8 mouse cellular contexts compared by ENCODE assay signal in the genomic region with DNA sequence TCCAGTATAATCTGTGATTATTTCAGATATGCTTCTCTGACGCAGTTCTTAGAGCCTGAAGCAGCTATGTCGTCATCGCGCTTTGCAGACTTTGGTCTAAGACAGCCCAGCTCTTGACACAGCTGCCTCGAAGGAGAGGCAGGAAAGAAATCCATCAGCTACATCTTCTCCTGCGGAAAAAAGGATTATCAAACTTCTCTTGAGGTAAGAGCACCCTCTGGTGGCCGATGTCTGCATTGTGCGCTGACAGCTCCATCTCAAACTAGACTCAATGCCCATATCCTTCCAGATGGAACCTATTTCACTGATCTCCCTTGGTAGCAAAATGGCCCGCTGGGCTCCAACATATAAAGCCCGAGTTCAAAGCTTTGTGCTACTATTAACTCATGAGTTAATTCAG.
A peak's percentile ranks its signal among the peaks of the same experiment; 100 is the strongest.
DNase-seq lines count a peak whose midpoint lies in the region; ATAC-seq and TF ChIP-seq lines count a peak whose summit lies in the region.

No protein-coding gene starts in this region.

- no peak overlapping the region for H3K4me3 ChIP-seq in ES-Bruce4 (ENCODE audit: low read depth, low read length)
- no peak overlapping the region for H3K4me3 ChIP-seq in forebrain, embryonic 11.5 days (ENCODE audit: low read depth, low read length)
- H3K4me3 ChIP-seq in heart, embryonic 15.5 days = peak overlapping the region; percentile 19; the same call in 1 of the 2 replicates

- no peaks in the 10 kb centered on the region for H3K9me3 ChIP-seq in ES-Bruce4 (replicated peaks; ENCODE audit: control insufficient read depth, insufficient read depth, low read length, poor library complexity, severe bottlenecking)
- H3K9me3 ChIP-seq in forebrain, embryonic 11.5 days (ENCODE audit: control insufficient read depth, low read length) = no peaks in the 10 kb centered on the region
- H3K9me3 ChIP-seq in heart, embryonic 15.5 days (replicated peaks) = no peaks in the 10 kb centered on the region

- DNase-seq in c-Kit-negative CD71-positive TER-119-positive erythroid progenitor cells, embryonic 14.5 days (ENCODE audit: low read depth, low spot score) = peak; percentile 4
- DNase-seq in forebrain, embryonic 11.5 days (ENCODE audit: low spot score) = peak; percentile 85
- DNase-seq in kidney, postnatal 36 days = peak; percentile 52 to 87
- DNase-seq in lung, adult 18-20 months = peak; percentile 35 to 48
- peak; percentile 29 for DNase-seq in ovary, adult 18-20 months (ENCODE audit: low spot score)
- DNase-seq in thymus, postnatal 4 days = peak; percentile 64

- H3K36me3 ChIP-seq in ES-Bruce4 (ENCODE audit: control insufficient read depth, insufficient read depth, low read length, poor library complexity, severe bottlenecking) = no peaks in the 10 kb centered on the region
- no peaks in the 10 kb centered on the region for H3K36me3 ChIP-seq in forebrain, embryonic 11.5 days (ENCODE audit: control insufficient read depth, insufficient read depth, low read length)
- no peaks in the 10 kb centered on the region for H3K36me3 ChIP-seq in heart, embryonic 15.5 days

- H3K9ac ChIP-seq in ES-Bruce4 (ENCODE audit: low read depth, poor library complexity, severe bottlenecking) = no peak overlapping the region
- no peak overlapping the region for H3K9ac ChIP-seq in forebrain, embryonic 11.5 days (ENCODE audit: low read length)
- no peak overlapping the region for H3K9ac ChIP-seq in heart, embryonic 15.5 days

- H3K27ac ChIP-seq in ES-Bruce4 (ENCODE audit: insufficient read depth, low read length) = no peak overlapping the region
- H3K27ac ChIP-seq in forebrain, embryonic 11.5 days (ENCODE audit: low read depth, low read length) = no peak overlapping the region
- no peak overlapping the region for H3K27ac ChIP-seq in heart, embryonic 15.5 days

- TF ChIP-seq EP300 in ES-Bruce4 (IDR thresholded peaks at IDR 0.05; ENCODE audit: insufficient read depth, low read depth, low read length) = no peak

- H3K4me2 ChIP-seq in forebrain, embryonic 11.5 days (ENCODE audit: low read depth, low read length, severe bottlenecking) = 0 out of 2 replicates have a peak overlapping the region, but pooled peaks have one; percentile 26
- peak overlapping the region; percentile 42; the same call in 1 of the 2 replicates for H3K4me2 ChIP-seq in heart, embryonic 15.5 days

- peak; percentile 87 for ATAC-seq in forebrain, embryonic 11.5 days (replicated peaks; ENCODE audit: low FRiP score)
- ATAC-seq in heart, embryonic 15.5 days (replicated peaks; ENCODE audit: insufficient number of reproducible peaks, insufficient read depth, low FRiP score, low read depth) = no peak

- TF ChIP-seq POLR2A in ES-Bruce4 (IDR thresholded peaks at IDR 0.05; ENCODE audit: insufficient read depth, low read length) = no peak

- no peaks in the 10 kb centered on the region for H3K27me3 ChIP-seq in ES-Bruce4 (ENCODE audit: control insufficient read depth, insufficient read depth, low read length, poor library complexity, severe bottlenecking)
- no peaks in the 10 kb centered on the region for H3K27me3 ChIP-seq in forebrain, embryonic 11.5 days (ENCODE audit: control insufficient read depth, insufficient read depth, low read length)
- no peaks in the 10 kb centered on the region for H3K27me3 ChIP-seq in heart, embryonic 15.5 days

- TF ChIP-seq CTCF in ES-Bruce4 (IDR thresholded peaks at IDR 0.05; ENCODE audit: low read depth, low read length) = peak; percentile 77

- no peaks in the 10 kb centered on the region for H3K4me1 ChIP-seq in ES-Bruce4 (ENCODE audit: control insufficient read depth, insufficient read depth, low read length)
- H3K4me1 ChIP-seq in forebrain, embryonic 11.5 days (replicated peaks; ENCODE audit: control insufficient read depth, insufficient read depth, low read length) = no peaks in the 10 kb centered on the region
- H3K4me1 ChIP-seq in heart, embryonic 15.5 days (replicated peaks) = no peaks in the 10 kb centered on the region

- 10% methylated on average over 10 of the region's 10 CpGs for WGBS in forebrain, embryonic 11.5 days
- WGBS in heart, embryonic 15.5 days = 10% methylated on average over 10 of the region's 10 CpGs

Comparison
In these comparisons a context has a peak if more than half of its experiments do, and no peak if none do; other contexts are left out.
1. DNase-seq: peak in every context shown above with its lines; median percentile 85 in forebrain, embryonic 11.5 days; 70 in kidney, postnatal 36 days; 64 in thymus, postnatal 4 days; 42 in lung, adult 18-20 months; 29 in ovary, adult 18-20 months; 4 in c-Kit-negative CD71-positive TER-119-positive erythroid progenitor cells, embryonic 14.5 days.